Mouse (Mus musculus) lung, embryonic 14.5 days (tissue): ENCODE measurements at regions not wholly inside any gene's neighbourhood (a gene's known extent, or its start where the extent isn't known, plus 50 kb on each side); places are given as distances from the start of the nearest gene placed in this dataset.
A peak's percentile ranks its signal among the peaks of the same experiment; 100 is the strongest.
"Not testable (repeated sequence)": the region's sequence is repeated elsewhere in the genome, so short reads cannot be mapped to it uniquely, and the experiment has no call there.

Experiments used
- ATAC-seq: fragments of 200-750 bp; cut with Nextera tagmentation; 2 replicates; pipeline ENCODE4 v1.8.0; 2017; ENCODE audit warnings: mild to moderate bottlenecking, moderate TSS enrichment, moderate library complexity; ENCODE audit not compliant: insufficient read depth
- DNase-seq: peaks from one replicate; pipeline ENCODE4 v3.0.0-alpha.2; 2015
- H3K27ac ChIP-seq: fragments of 300-500 bp; sonication (generic); 2 replicates; pipeline ENCODE4 v1.5.1; 2014; ENCODE audit warnings: low read depth, mild to moderate bottlenecking, moderate library complexity
- H3K27me3 ChIP-seq: fragments of 300-500 bp; sonication (generic); 2 replicates; pipeline ENCODE4 v1.6.1; 2014; ENCODE audit warnings: low read length, control low read depth; ENCODE audit not compliant: insufficient read depth
- H3K36me3 ChIP-seq: fragments of 300-500 bp; sonication (generic); 2 replicates; pipeline ENCODE4 v1.6.1; 2014; ENCODE audit warnings: control low read depth; ENCODE audit not compliant: insufficient read depth
- H3K4me1 ChIP-seq: fragments of 300-500 bp; sonication (generic); 2 replicates; pipeline ENCODE4 v1.6.1; 2014; ENCODE audit warnings: antibody characterized with exemption, control low read depth; ENCODE audit not compliant: insufficient read depth
- H3K4me2 ChIP-seq: fragments of 300-500 bp; sonication (generic); 2 replicates; pipeline ENCODE4 v1.6.1; 2014; ENCODE audit warnings: mild to moderate bottlenecking
- H3K4me3 ChIP-seq: fragments of 300-500 bp; sonication (generic); 2 replicates; pipeline ENCODE4 v1.5.1; 2014; ENCODE audit warnings: low read depth, low read length
- H3K9ac ChIP-seq: fragments of 300-500 bp; sonication (generic); 2 replicates; pipeline ENCODE4 v1.6.1; 2014
- H3K9me3 ChIP-seq: fragments of 300-500 bp; sonication (generic); 2 replicates; pipeline ENCODE4 v1.6.1; 2016; ENCODE audit warnings: low read depth, low read length, control low read depth
- CTCF ChIP-seq: IDR thresholded peaks from 2 replicates; pipeline ENCODE4 v1.5.1; 2016; ENCODE audit warnings: antibody characterized with exemption, low read depth
- WGBS: fragments of 180-500 bp; shearing (Covaris S2); extraction: QIAGEN DNeasy Blood & Tissue Kit; methylation state at CpG from one replicate; pipeline ENCODE4 v1.1.7; 2014; 5-methylcytosine and 5-hydroxymethylcytosine counted together

DNA sequence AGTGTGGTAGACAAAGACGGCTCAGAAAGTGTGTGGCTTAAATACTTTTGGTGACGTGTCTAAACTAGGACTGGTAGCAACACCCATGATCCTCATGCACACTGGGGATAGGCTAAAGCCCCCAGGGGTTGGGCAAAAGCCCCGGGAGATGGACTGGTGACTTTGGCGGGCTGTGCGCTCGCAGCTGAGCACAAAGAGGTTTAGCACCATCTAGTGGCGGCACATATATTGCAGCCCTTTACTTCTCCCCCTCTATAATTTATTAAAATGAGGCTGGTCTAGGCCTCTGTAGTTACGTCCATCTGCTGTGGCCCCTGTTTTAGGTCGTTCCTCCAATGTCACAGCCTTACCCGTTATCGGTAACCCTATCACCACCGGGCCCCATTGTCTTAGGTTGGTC lies 205.3 kb upstream of the Dock11 start:
- H3K9ac ChIP-seq, H3K27me3 ChIP-seq, ATAC-seq, H3K36me3 ChIP-seq, H3K4me2 ChIP-seq, H3K27ac ChIP-seq, H3K9me3 ChIP-seq, H3K4me1 ChIP-seq, H3K4me3 ChIP-seq: not testable (repeated sequence)
- 63% methylated on average over 10 of the region's 12 CpGs for WGBS
- peak; percentile 4 for DNase-seq
- TF ChIP-seq CTCF: peak; percentile 23; the same call in 1 of the 2 replicates
